Mouse (Mus musculus) erythroblast, adult 5-6 weeks (primary cell): Measurements from ENCODE around the gene Fjx1. TPM values are rescaled to one million over a fixed set of nuclear protein-coding genes. Genes with fewer than 3 reads are reported as not detected.

ENCODE experiments used
- ATAC-seq: replicated peaks from 2 replicates; pipeline ENCODE4 v1.8.0; 2016; ENCODE audit warnings: moderate number of reproducible peaks, mild to moderate bottlenecking, moderate TSS enrichment, inconsistent platforms; ENCODE audit not compliant: poor library complexity, low FRiP score, severe bottlenecking
- total RNA-seq, 2 experiments: library from RNA; stranded (forward) in 1 of 2; stranded (reverse) in 1 of 2; fragments of 150-400 nt in 1 of 2; fragments of 200-764, 138-1000 nt in 1 of 2; gene quantifications; 2 replicates each; pipeline versions ENCODE4 v1.2.3 to v1.2.4; 2015 to 2017; ENCODE audit warnings: low replicate concordance in 2 of 2

The Fjx1 gene
- total RNA-seq, 2 experiments from 2014 or later = not detected

DNA sequence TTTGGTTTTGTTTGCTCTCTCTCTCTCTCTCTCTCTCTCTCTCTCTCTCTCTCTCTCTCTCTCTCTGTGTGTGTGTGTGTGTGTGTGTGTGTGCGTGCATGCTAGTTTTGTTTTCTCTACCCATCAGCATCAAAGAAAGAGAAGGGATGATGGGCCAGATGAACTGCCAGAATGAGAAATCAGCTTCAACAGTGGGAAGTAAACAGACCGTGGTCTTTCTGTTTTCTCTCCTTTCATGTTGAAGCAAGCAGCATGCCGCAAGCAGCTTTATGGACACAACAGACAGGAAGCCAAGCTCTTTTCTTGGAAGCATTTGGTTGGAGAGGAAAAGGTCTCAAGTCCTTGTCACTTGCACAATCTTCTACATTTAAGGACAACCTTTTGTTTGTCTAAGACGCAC lies 21.2 kb downstream of the Fjx1 start:
- ATAC-seq = no peak

DNA sequence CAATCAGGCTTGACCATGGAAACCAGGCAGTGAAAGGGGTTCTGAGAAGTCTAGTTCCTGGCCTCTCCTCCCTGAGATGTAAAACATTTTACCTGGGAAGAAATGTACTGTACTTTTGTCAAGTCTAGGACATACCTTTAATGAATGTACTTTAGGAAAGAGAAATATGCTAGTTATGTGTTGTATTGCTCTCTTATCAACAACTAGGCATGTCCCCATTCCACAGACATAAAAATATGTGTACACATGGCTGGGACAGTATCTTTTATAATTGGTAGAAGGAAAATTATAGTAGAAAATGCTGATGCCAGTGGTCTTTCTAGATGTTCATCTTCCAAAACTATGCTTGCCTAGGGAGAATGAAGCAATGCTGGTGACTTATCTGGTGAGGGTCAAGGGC lies 24.3 kb downstream of the Fjx1 start:
- ATAC-seq = no peak

DNA sequence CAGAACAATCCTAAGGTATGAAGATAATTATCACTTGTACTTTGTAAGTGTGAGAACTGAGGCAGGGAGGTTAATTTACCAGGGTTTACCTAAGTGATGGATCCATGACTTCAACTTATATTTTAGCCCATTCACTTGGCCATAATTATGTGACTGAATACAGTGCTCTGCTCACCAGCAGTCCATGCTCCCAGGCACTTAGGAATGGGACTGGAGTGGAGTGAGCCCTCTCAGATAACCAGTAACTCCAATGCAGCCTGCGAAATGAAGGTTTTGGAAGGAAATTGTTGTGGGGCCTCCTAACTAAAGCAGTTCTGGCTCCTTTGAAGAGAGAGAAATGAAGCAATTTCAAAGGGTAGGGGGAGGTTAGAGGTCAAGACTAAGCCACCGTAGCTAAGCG lies 25.9 kb downstream of the Fjx1 start:
- no peak for ATAC-seq

DNA sequence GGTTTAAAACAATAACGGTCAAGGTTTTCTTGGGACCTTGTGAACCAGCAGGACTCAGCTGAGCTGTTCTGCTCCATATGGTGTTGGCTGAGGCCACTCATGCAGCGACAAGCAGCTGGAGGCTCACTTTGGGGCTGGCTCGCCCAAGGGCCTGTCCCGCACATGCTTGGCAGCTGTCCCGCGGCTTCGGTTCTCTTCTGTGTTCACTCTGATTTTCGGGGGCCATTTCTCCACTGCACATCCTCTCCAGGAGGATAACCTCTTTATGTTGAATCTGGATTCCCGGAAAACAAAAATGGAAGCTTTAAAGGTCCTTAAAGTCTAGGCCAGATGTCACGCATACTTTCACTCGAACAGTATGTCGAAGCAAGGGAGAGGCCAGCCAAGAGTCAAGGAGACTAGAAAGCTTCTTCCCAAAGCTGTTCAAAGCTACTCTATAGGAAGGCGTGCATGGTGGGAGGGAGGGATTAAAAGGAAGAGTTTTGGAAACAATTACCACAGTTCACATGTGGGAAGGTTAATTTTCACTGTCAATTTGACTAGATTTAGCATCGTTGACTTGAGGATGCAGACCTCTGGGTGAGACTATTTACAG lies 36.1 kb downstream of the Fjx1 start:
- no peak for ATAC-seq

DNA sequence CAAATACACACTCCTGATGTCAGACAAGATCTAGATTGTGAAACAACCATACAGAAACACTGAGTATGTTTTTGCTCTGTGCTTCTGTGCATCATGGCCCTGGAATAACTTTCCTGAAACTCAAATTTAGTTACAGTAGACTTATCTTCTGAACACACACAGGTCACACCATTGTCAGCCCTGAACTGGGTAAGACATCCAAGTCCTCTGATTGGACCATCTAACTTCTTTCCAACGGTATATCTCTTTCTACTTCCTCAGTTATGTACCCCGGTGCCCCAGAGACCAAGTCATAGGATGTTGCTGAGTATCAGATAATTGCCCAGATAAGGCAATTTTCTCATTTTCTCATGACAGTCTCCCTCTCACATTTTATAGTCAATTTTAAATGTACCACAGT lies 39.6 kb downstream of the Fjx1 start:
- no peak for ATAC-seq

DNA sequence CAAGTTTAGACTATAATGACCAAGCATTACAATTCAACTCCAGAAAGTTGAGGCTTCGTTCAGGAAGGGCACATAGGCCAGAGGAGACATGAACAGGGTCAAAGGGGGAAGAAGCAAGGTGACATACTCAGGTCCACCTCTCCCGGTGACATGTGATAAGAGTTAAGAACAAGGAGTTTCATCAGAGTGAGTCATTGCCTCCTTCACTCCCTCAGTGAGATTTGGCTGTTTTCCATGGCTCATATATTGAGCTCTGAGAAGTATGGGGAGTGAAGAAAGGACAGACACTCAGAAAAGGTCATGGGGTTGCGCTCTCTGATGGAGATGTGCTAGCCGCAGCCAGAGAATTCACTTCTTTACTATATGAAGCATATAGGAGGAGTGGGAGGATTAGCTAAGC lies 41.7 kb downstream of the Fjx1 start:
- ATAC-seq = no peak

DNA sequence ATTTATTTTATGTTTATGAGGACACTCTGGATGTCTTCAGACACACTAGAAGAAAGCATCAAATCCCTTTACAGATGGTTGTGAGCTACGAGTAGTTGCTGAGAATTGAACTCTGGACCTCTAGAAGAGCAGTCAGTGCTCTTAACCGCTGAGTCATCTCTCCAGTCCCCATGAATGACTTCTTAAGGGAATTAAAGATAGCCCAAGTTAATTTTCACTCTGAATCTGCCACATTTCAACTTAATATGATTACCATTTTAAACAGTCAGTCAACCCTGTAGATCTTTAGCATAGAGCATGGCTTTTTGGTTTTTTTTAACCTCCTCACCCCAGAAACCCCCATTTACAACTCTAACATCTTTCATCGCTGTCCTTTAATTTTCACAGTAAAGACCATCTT lies 42.6 kb downstream of the Fjx1 start:
- ATAC-seq = no peak

DNA sequence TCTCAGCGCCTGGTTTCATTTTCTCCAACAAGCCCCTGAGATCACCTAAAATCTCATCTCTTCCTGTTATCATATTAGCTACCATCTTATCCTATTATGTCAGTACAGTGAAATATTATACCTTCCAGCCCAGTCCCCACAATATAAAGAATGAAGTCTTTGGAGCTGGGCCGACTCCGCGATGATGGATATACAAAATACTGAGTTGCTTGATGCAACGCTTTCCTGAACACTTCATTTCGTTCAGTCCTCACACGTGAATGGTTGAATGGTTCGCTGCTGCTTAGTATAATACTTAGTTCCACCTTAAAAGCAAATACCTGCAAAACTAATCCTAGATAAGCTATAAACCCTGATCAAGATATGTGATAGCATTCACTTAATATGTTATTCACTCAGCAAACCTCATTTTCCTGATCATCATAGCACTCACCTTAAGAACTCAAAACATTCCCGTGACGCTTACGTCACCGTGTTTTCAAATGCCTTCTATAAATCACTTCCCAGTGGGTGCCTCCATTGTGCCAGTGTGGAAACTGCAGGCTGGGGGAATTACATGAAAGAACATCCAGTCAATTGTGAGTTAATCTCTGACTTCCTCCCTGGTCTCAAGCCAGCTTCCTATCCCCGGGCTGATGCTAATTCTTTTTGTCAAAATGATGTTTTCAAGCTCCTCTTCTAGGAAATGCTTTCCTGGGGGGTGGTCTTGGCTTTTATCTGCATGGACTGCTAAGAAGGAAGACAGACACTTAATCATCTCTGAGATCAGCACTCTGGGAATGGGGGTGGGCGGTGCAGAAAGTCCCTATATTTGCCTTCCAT lies 44.7 kb downstream of the Fjx1 start, which contains the start of gene Trim44:
Trim44 (minus strand) TSS at position 466 of the 822 bp plus-strand sequence.
- no peak for ATAC-seq

DNA sequence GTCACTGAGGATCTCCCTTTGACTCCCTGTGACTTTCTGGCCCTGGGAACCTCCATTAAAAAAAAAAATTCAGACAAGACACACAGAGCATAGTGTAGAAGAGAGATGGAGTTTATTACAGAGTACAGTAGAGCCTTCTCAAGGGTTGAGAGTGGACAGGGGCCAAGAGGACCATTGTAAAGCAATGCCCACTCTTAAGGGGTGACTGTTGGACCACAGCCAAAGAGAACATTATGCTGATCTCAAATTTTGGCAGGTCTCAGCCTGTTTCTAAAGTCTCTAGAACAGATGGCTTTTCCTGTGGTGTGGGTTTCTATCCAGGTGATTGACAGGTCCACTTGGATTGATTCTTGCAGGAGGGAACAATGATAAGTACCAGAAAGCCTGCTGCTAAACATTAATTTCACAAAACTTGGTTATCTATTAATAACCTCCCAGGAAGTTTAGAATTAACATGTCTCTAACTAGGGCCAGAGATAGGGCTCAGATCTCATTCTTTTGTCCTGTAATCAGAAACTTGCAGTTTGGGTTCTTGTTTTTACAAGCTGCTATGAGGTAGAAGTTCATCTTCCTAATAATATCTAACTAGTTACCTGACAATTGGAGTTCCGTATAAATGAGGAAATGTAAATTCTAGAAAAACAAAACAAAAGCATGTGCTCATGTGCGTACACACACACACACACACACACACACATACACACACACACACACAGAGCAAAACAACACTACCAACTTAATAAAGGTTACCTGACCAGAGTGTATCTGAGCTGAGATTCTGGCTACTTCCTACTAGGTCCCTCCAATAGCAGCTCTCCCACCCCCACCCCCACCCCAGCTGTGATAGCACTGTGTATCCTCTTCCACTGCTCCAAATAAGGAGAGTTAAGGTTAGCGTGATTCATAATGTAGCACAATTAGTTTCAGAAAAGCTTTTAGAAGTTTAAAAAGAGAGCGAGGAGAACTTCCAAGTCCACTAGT lies 45.7 kb downstream of the Fjx1 start:
- no peak for ATAC-seq

DNA sequence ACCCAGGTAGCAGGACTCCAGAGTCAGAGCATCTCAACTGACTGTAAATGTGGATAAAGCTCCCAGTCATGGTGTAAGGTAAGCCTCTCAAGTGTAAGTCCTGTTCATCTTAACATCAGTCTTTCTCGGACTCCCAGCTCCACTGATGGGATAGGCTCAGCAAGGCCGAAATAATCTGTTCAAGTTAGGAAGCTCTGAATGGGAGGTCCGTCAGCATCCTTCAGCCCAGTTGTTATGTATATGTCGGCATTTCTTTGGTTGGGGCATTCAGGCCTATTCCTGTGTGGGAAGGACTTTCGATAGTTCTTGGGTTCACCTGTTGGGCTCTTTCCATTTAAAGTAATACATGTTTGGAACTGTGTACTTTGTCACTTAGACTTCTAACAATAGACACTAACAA lies 48.3 kb downstream of the Fjx1 start:
- no peak for ATAC-seq

DNA sequence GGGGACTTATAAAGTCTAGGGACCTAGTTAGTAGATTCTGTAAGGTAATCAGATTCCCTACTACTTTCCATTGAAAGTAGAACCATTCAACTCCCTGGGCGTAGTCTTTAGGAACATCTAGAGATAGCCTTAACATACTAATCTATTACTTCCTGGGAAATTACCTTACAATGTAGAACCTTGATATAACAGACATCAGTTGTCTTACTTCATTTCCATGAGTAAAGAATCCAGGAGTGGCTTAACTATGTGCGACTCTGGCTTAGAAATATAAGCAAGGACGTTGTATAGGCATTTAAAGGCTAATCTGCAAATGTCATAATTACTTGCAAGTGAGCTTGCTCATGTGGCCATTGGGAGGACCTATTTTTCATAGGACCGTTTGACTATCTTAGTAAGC lies 49.0 kb downstream of the Fjx1 start:
- no peak for ATAC-seq

DNA sequence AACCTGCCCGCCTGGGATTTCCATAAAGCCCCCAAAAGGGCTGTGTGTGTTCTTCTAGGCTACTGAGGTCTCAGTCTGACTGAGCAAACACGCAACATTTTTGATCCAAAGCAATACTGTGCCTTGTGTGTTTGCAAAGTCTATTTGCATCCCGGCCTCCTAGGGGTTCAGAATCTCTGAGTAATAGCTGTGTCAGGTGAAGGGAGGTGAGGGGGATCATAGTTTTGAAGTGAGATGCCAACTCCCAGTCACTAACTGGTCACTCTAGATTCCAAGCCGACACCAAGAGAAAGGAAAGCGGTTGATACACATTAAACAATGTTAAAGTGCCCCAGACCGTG lies 51.0 kb downstream of the Fjx1 start:
- no peak for ATAC-seq

DNA sequence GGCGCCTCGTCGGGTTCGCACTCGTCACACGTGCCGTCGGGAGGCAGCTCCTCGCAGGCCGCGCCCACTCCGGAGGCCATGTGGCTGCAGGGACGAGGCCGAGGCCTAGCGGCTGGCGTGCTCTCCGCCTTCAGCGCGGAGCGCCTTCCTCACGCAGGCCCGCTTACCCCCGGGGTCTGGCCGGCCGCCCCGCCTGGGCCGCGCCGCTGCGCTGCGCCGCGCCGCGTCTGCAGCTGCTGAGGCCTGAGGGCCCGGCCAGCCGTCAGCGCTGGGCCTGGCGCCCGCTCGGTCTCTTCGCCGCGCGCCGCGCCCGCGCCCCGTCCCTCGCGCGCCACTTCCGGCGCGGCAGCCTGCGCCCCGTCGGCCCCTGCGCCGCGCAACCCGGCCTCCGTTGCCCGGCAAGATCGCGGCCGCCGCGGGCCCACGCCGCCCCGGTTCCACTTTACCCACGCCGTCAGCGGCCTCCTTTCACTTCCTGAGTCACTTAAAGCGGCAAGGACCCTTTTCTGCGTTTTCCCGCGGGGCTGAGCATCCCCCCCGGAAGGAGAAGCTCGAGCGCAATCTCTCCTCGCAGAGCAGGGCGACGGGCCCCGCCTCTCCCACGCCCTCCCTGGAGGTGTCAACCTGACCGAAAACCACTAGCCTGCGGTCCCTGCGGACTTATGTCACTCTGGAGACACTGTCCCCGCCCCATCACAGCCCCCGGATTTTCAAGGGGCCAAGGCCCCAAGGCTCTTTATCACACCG lies 51.5 kb downstream of the Fjx1 start:
- ATAC-seq = peak; percentile 95

DNA sequence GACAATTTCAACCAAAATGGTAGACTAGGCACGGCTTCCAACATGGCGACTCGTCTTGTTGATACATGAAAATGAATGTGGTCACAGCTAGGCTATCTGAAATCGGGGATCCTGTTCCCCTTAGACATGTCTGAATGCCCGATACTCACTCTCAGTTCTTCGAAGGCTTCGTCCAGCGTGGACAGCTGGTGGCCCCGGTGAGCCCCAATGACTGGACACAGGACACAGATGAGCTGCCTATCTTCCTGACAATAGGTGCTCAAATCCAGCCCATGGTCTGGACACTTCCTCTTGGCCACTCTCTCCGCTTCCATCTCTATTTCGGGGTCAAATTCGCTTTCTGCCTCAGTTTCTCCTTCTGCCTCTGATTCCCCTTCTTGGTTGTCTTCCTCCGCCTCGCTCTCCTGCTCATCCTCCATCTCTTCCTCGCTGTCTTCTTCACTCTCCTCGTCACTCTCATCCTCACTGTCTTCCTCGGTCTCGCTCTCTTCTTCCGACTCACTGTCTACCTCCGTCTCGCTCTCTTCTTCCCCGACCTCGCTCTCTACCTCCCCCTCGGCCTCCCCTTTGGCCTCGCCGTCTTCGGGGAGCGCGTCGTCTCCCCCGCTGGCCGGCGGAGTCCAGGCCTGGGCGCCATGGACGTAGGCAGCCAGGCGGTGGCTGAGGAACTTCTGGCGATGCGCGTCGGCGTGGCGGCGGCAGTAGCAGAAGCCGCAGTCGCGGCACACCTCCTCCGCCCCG lies 52.3 kb downstream of the Fjx1 start:
- no peak for ATAC-seq

Other genes with a start within 250 kb of the Fjx1 start
- gene Trim44, start 44.7 kb downstream of the Fjx1 start, total RNA-seq (2015; ENCODE audit: low replicate concordance) = 37.2 and 37.7 TPM in 2 replicates
- 42.0 and 69.7 TPM in 2 replicates for gene Trim44, start 44.7 kb downstream of the Fjx1 start, total RNA-seq (2017; ENCODE audit: low replicate concordance)
- gene Pamr1, start 97.5 kb upstream of the Fjx1 start, total RNA-seq (2015; ENCODE audit: low replicate concordance) = not detected in 2 replicates
- gene Pamr1, start 97.5 kb upstream of the Fjx1 start, total RNA-seq (2017; ENCODE audit: low replicate concordance) = not detected in 2 replicates
- not detected in 2 replicates for gene Slc1a2, start 206.2 kb upstream of the Fjx1 start, total RNA-seq (2015; ENCODE audit: low replicate concordance)
- gene Slc1a2, start 206.2 kb upstream of the Fjx1 start, total RNA-seq (2017; ENCODE audit: low replicate concordance) = not detected in 2 replicates